ENCODE assay signal across 24 mouse cellular contexts in genomic region chr1:55572202-55572601, GRCm38 (mm10).
DNase-seq lines count a peak whose midpoint lies in the region; TF ChIP-seq lines count a peak whose summit lies in the region.
"Had no signal": no experiment of that assay in that cellular context is flagged by ENCODE, and none has a peak within 500 bp of the region (broad histone marks: within the 10 kb centered on the region; RNA-seq: fewer than 3 reads in every experiment).

No protein-coding gene starts in this region.

- H3K36me3 ChIP-seq in myocyte (ENCODE audit: control insufficient read depth, insufficient read depth) = no peaks in the 10 kb centered on the region
- H3K36me3 ChIP-seq: heart, embryonic 12.5 days; hindbrain, embryonic 13.5 days; limb, embryonic 10.5 days; limb, embryonic 15.5 days; liver, embryonic 13.5 days; midbrain, embryonic 12.5 days; neural tube, embryonic 13.5 days had no signal

- no peak overlapping the region for H3K4me3 ChIP-seq in brown adipose tissue, adult 24 weeks (ENCODE audit: insufficient read depth, low read depth, low read length)
- H3K4me3 ChIP-seq in myocyte = no peak overlapping the region
- H3K4me3 ChIP-seq: forebrain, embryonic 13.5 days; heart, embryonic 12.5 days; hindbrain, embryonic 13.5 days; limb, embryonic 10.5 days; limb, embryonic 15.5 days; liver, embryonic 13.5 days; megakaryocyte, embryonic 14.5 days; midbrain, embryonic 12.5 days; neural tube, embryonic 13.5 days had no signal

- 0 out of 2 replicates have a peak overlapping the region, but pooled peaks have one; percentile 12 for H3K27ac ChIP-seq in brown adipose tissue, adult 24 weeks (replicated peaks; ENCODE audit: low read depth, low read length)
- H3K27ac ChIP-seq: forebrain, embryonic 13.5 days; hindbrain, embryonic 13.5 days; limb, embryonic 10.5 days; limb, embryonic 15.5 days; liver, embryonic 13.5 days; midbrain, embryonic 12.5 days; neural tube, embryonic 13.5 days had no signal

- no peak overlapping the region for H3ac ChIP-seq in myocyte (ENCODE audit: control insufficient read depth, insufficient read length)

- no peak overlapping the region for H3K4me2 ChIP-seq in myocyte (ENCODE audit: low read depth)
- H3K4me2 ChIP-seq: forebrain, embryonic 13.5 days; heart, embryonic 12.5 days; hindbrain, embryonic 13.5 days; limb, embryonic 15.5 days; liver, embryonic 13.5 days; midbrain, embryonic 12.5 days; neural tube, embryonic 13.5 days had no signal

- H3K27me3 ChIP-seq in myocyte (ENCODE audit: control insufficient read depth, insufficient read depth, insufficient read length) = no peaks in the 10 kb centered on the region
- H3K27me3 ChIP-seq: forebrain, embryonic 13.5 days; heart, embryonic 12.5 days; hindbrain, embryonic 13.5 days; limb, embryonic 15.5 days; liver, embryonic 13.5 days; megakaryocyte, embryonic 14.5 days; midbrain, embryonic 12.5 days; neural tube, embryonic 13.5 days had no signal

- H3K79me2 ChIP-seq in myocyte (ENCODE audit: control insufficient read depth, insufficient read depth) = no peaks in the 10 kb centered on the region

- no peaks in the 10 kb centered on the region for H3K4me1 ChIP-seq in brown adipose tissue, adult 24 weeks (ENCODE audit: control insufficient read depth, insufficient read depth, insufficient read length, low read length)
- H3K4me1 ChIP-seq: limb, embryonic 15.5 days; liver, embryonic 13.5 days; megakaryocyte, embryonic 14.5 days; midbrain, embryonic 12.5 days; neural tube, embryonic 13.5 days had no signal

- DNase-seq in heart, adult 18-20 months = peak; percentile 29 to 31
- DNase-seq in heart, postnatal 4 days = no peak
- DNase-seq in kidney, postnatal 10 days = peak; percentile 11
- DNase-seq in kidney, adult 18-20 months = no peak
- no peak for DNase-seq in layer of hippocampus, adult 8-10 months (ENCODE audit: low spot score in 2 of 2)
- DNase-seq: adrenal gland, postnatal 25 days; cerebellum, adult 2 months; cerebellum, postnatal 14 days; layer of hippocampus, adult 9-11 months; liver, embryonic 13.5 days; lung, adult 2 months; lung, postnatal 10 days; thymus, adult 2 months; thymus, postnatal 36 days had no signal

- no peak for TF ChIP-seq POLR2A in myocyte (IDR thresholded peaks at IDR 0.05; ENCODE audit: insufficient read length, low read depth)

TF ChIP-seq in myocyte, 11 proteins besides CTCF, POLR2A, EP300 and RAD21:
- TF ChIP-seq MYOD1 (IDR thresholded peaks at IDR 0.05; ENCODE audit: control insufficient read depth in 1 of 3, insufficient read length in 2 of 3, low read depth in 2 of 3) (peak in 2 of 3 experiments; percentile 37 to 57), MYOG (IDR thresholded peaks at IDR 0.05; ENCODE audit: control insufficient read depth in 1 of 3, insufficient read depth in 1 of 3, insufficient read length in 2 of 3, low read depth in 2 of 3) (peak in 2 of 3 experiments; percentile 25 to 42), MAX (IDR thresholded peaks at IDR 0.05; ENCODE audit: low read depth) (no peak)

Comparison
In these comparisons a context has a peak if more than half of its experiments do, and no peak if none do; other contexts are left out.
1. DNase-seq: peak in heart, adult 18-20 months (2 of 2) and kidney, postnatal 10 days (single experiment); none in heart, postnatal 4 days (single experiment), kidney, adult 18-20 months (single experiment) and layer of hippocampus, adult 8-10 months (0 of 2).